Mouse (Mus musculus): ENCODE measurements around the gene Nt5dc3. TPM values are rescaled to one million over a fixed set of nuclear protein-coding genes. Genes with fewer than 3 reads are reported as not detected.
A peak's percentile ranks its signal among the peaks of the same experiment; 100 is the strongest.

Gene Nt5dc3
- total RNA-seq, 2 experiments from 2014 or later, result 3.0 to 3.4 TPM

DNA sequence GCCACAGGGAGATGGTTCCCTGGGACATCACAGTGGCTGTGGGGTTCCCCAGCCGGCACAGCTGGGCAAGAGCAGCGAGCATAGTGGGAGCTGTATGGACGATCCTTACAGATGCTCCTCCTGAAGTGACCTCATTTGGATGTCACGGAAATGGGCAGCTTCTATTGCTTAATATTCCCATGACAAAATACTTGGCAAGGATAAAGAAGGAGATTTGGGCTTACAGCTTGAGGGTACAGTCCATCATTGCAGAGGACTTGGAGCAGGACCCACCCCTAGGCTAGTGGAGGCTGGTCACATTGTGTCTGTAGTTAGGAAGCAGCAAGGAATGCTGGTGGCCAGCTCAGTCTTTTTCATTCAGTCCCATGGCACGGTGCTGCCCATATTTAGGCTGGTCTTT lies 31.8 kb downstream of the Nt5dc3 start:
- no peak for ATAC-seq (replicated peaks; ENCODE audit: poor library complexity)

DNA sequence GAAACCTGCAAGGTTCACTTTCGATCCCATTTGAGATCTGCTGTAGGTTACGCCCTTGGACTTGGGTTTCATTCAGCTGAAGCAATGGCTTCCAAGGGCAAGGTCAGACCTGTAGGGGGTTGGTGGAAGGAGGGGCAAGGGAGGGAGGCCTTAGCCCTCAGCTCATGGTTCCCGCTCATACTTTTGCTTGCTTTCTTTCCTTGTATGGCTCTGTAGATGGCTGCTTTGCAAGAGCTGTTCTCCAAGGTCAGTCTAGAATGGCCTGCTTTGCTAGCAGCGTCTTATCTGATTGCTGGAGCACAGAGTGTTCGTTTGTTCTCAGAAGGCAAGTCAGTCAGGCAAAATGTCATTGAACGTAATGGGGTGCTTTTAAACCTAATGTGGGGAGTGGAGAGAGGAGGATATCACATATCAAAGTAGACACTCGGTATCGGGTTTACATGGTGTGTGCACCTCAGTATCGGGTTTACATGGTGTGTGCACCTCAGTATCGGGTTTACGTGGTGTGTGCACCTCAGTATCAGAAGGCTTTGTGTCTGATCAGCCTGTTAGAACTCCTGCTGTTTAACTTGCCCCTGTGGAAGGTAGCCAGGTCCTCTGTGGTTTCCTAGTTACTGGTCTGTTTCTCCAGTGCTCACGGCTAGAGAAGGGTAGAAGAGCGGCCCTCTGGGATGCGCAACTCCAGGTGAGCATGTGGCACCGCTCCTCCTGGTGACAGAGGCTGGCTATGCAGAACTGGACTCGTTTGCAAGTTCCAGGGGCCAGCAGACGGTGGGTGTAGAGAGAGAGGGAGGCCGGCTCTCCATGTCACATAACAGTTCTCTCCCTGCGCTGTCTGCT lies 35.7 kb downstream of the Nt5dc3 start:
- no peak for ATAC-seq (replicated peaks; ENCODE audit: poor library complexity)

DNA sequence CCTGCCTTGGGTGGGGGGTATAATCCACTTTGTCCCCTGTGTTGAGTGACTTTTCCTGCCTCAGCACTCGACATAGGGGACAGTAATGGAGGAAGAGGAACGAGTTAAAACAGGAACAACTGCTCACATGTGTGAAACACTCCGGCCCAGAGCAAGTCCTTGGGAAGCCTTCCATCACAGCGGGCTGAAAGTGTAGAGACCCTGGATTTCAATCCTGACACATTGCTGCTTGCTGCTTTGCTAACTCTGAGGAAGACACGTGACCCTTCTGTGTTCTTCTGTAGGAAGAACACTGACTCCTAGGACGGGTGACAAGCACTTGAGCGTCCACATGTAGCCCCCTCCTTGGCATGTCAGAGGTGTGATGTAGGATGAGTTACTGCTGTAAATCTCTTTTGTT lies 36.3 kb downstream of the Nt5dc3 start:
- ATAC-seq (replicated peaks; ENCODE audit: poor library complexity), result no peak

- ATAC-seq (replicated peaks; ENCODE audit: poor library complexity), result peak; percentile 52
Measured at GRCm38 (mm10) chr10:86819649-86820165, 40.9 kb downstream of the Nt5dc3 start.

- ATAC-seq (replicated peaks; ENCODE audit: poor library complexity), result no peak
Measured at GRCm38 (mm10) chr10:86821014-86821413, 42.2 kb downstream of the Nt5dc3 start.

DNA sequence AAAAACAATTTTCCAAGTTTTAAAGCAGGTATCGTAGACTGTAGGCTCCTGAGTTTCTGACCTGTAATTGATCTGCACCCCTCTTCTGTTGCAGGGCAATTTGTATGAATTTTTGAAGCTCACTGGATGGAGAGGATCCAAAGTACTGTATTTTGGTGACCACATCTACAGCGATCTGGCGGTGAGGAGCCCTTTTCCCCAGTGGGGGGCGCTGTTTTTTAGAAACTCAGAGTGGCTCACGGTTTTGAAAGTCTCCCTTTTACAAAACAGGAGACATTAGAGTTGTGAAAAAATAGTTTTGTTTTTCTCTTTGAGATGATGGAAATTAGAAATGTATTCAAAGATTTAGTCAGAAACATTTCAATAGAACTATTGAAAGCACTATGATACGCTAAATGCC lies 45.3 kb downstream of the Nt5dc3 start:
- ATAC-seq (replicated peaks; ENCODE audit: poor library complexity), result no peak

DNA sequence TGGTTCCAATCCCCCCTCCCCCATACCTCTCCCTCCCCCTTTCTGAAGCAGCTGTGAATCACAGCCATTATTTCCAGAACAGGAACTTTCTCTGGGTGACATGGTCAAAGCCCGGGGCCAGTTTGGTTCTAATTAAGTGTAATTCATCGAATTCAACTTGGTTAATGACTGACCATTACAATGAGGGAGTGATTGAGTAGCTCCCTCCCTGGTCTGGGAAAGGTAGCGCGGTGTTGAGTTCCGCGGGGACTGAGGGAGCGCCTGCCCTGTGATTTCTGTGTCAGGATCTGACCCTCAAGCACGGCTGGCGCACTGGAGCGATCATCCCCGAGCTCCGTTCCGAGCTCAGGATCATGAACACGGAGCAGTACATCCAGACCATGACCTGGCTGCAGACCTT lies 46.1 kb downstream of the Nt5dc3 start:
- no peak for ATAC-seq (replicated peaks; ENCODE audit: poor library complexity)

DNA sequence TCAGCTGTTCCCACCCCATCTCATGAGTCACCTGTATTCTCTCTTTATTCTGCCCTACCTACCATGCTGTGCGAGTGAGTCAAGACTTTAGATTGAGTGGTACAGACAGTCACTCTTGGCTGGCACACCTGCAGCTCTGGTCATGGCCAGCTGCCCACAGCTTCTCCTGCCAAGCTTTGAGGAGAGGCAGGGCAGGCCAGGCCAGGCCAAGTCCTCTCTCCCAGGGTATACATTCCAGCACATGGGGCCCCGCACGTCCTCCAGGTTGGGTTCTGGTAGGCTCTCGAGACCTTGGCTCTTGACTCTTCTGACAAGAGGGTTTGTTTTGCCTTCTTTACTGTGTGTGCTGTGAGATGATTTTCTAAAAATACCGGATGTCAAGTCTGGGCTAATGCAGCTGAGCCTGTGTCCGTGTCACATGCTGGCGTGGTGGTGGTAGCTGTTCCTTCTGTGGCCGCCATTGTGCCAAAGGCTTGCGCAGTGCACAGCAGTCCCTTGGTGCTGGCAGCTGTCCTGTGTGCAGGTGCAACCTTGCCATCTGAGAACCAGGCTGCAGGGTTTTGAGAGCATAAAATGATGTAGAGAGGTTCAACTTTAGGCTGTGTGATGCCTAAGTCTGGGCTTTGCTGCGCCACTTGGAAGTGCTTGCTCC lies 47.2 kb downstream of the Nt5dc3 start:
- no peak for ATAC-seq (replicated peaks; ENCODE audit: poor library complexity)

DNA sequence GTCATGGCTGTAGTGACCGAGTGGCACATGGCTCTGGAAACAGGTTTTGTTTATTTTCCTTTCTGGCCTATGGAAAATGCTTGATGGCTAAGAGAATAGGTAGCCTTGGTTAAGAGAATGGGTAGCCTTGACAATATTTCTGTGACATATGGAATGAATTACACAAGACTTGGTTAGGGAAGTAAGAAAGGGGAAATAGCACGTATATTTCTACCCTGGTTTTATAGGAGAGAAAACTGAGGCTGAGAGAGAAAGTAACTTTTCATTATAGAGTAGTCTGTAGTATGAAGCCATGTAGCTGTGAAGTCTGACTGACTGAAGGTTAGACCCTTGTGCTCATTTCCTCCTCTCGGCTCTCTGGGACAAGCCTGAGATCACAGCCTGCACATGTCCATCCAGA lies 48.1 kb downstream of the Nt5dc3 start:
- ATAC-seq (replicated peaks; ENCODE audit: poor library complexity), result peak; percentile 72

- no peak for ATAC-seq (replicated peaks; ENCODE audit: poor library complexity)
Measured at GRCm38 (mm10) chr10:86828221-86829135, 49.7 kb downstream of the Nt5dc3 start.

- ATAC-seq (replicated peaks; ENCODE audit: poor library complexity), result 0 out of 2 replicates have a peak, but pooled peaks have one; percentile 37
Measured at GRCm38 (mm10) chr10:86829515-86829914, 50.7 kb downstream of the Nt5dc3 start.

DNA sequence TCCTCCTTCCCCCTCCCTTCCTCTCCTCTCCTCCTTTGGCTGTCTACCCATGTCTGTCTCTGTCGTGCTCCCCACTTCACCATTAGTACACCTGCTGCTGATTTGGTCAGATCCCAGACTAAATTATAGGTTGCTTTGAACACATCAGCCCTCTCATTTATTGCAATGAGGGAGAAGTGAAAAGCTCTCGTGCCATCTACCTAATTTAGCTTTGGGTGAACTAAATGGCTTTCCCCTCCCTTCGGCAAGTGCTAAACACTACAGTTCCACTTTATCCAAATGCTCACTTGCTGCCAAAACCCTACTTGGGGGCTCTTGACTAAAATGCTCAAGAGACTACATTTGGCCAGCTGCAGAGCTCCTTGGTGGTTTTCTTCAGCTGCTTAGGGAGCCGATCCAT lies 58.0 kb downstream of the Nt5dc3 start:
- ATAC-seq (replicated peaks; ENCODE audit: poor library complexity), result no peak

GRCm38 (mm10) chr10:86838827-86839226 lies 60.0 kb downstream of the Nt5dc3 start:
- no peak for ATAC-seq (replicated peaks; ENCODE audit: poor library complexity)

- ATAC-seq (replicated peaks; ENCODE audit: poor library complexity), result no peak
Measured at GRCm38 (mm10) chr10:86842659-86843058, 63.9 kb downstream of the Nt5dc3 start.

GRCm38 (mm10) chr10:86846926-86847467 lies 68.2 kb downstream of the Nt5dc3 start:
- ATAC-seq (replicated peaks; ENCODE audit: poor library complexity), result peak; percentile 23; the same call in 1 of the 2 replicates

DNA sequence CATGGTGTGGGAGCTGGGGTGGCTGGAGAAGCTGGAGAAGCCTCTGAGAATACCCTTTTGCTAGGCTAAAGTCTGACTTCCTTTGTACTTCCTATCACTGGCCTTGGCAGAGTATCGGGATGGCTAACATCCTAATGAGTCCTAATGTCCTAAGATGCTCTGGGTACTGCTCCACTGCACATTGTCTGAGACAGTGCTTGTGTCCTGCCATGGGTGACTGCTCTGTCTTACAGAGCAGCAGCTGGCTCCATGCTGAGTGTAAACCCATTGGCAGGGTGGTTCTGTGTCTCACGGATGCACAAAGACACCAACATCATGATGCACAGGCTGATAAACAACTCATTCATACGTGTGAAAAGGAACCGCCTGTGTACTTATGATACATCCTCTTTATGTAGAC lies 70.3 kb downstream of the Nt5dc3 start:
- no peak for ATAC-seq (replicated peaks; ENCODE audit: poor library complexity)

DNA sequence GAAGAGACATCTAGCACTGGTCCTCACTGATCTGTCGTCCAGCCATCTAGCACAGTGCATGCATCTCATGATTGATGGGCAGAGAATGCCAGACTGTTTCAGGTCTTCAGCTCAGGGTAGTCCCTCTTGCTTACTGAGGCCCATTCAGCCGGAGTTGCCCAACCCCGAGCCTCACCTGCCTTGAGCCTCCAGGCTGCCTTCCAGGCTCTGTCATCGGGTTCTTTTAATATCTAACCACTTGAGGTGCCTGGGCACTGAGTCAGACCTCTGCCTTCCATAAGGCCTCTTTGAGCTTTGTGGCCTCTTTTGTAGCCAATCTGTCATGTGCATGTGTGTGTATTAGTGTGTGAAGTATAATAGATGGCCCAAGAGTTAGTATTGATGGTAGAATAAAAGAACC lies 70.7 kb downstream of the Nt5dc3 start:
- no peak for ATAC-seq (replicated peaks; ENCODE audit: poor library complexity)

DNA sequence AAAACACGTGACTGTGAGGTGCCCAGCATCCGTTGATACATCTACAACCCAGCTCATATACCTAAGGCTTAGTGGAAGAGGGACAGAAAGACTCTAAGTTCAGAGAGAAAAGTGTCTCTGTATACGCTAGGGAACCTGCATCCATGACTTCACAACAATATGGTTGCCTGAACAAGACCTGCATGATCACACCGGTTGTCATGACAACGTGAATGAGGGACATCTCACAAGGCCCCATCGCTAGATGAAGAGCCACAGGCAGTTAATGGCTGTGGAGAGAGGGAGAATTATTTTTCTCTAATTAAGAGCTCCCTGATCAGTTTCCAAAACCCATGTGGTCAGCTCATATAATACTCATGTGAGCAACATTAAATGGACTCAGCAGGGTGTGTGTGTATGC lies 73.4 kb downstream of the Nt5dc3 start:
- ATAC-seq (replicated peaks; ENCODE audit: poor library complexity), result no peak

DNA sequence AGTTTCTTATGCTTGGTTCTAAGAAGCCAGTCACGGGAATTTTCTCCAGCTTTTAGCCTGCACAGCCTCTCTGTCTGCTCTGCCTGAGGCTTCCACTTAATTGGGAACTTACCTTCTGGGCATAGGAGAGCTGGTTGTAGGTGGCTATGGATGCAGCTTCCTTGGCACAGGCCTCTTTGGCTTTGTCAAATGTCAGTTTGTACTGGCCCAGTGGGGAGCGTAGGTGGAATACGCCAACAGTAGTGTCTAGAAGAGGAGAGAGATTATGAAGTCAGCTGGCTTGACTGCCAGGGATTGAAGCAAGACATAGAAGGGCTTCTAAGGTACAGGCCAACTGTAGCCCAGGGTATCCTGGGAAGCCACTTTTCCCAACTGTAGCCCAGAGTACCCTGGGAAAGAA lies 74.6 kb downstream of the Nt5dc3 start:
- no peak for ATAC-seq (replicated peaks; ENCODE audit: poor library complexity)

- ATAC-seq (replicated peaks; ENCODE audit: poor library complexity), result no peak
Measured at GRCm38 (mm10) chr10:86860396-86860795, 81.6 kb downstream of the Nt5dc3 start.

GRCm38 (mm10) chr10:86862496-86862895 lies 83.7 kb downstream of the Nt5dc3 start:
- ATAC-seq (replicated peaks; ENCODE audit: poor library complexity), result no peak
